Mouse (Mus musculus) neural tube, embryonic 15.5 days (tissue): ENCODE measurements at regions not wholly inside any gene's neighbourhood (a gene's known extent, or its start where the extent isn't known, plus 50 kb on each side); places are given as distances from the start of the nearest gene placed in this dataset.
A peak's percentile ranks its signal among the peaks of the same experiment; 100 is the strongest.

Source experiments
- ATAC-seq: fragments of 200-750 bp; cut with Nextera tagmentation; 2 replicates; pipeline ENCODE4 v1.8.0; 2017; ENCODE audit warnings: mild to moderate bottlenecking, moderate TSS enrichment, moderate library complexity; ENCODE audit not compliant: low FRiP score
- H3K27ac ChIP-seq: fragments of 300-500 bp; sonication (generic); replicated peaks from 2 replicates; pipeline ENCODE4 v1.5.1; 2015; ENCODE audit warnings: mild to moderate bottlenecking, inconsistent platforms
- H3K27me3 ChIP-seq: fragments of 300-500 bp; sonication (generic); replicated peaks from 2 replicates; pipeline ENCODE4 v1.6.1; 2015; ENCODE audit warnings: inconsistent platforms
- H3K36me3 ChIP-seq: fragments of 300-500 bp; sonication (generic); 2 replicates; pipeline ENCODE4 v1.6.1; 2015; ENCODE audit warnings: inconsistent platforms
- H3K4me1 ChIP-seq: fragments of 300-500 bp; sonication (generic); 2 replicates; pipeline ENCODE4 v1.6.1; 2015; ENCODE audit warnings: inconsistent platforms
- H3K4me2 ChIP-seq: fragments of 300-500 bp; sonication (generic); 2 replicates; pipeline ENCODE4 v1.6.1; 2015; ENCODE audit warnings: inconsistent platforms, mild to moderate bottlenecking, moderate library complexity
- H3K4me3 ChIP-seq: fragments of 300-500 bp; sonication (generic); replicated peaks from 2 replicates; pipeline ENCODE4 v1.5.1; 2015; ENCODE audit warnings: mild to moderate bottlenecking, inconsistent platforms
- H3K9ac ChIP-seq: fragments of 300-500 bp; sonication (generic); replicated peaks from 2 replicates; pipeline ENCODE4 v1.6.1; 2015; ENCODE audit warnings: mild to moderate bottlenecking, inconsistent platforms
- H3K9me3 ChIP-seq: fragments of 300-500 bp; sonication (generic); replicated peaks from 2 replicates; pipeline ENCODE4 v1.6.1; 2016; ENCODE audit warnings: inconsistent platforms
- WGBS: fragments of 180-500 bp; shearing (Covaris S2); methylation state at CpG from one replicate; pipeline ENCODE4 v1.1.7; 2015; ENCODE audit warnings: mixed read lengths; 5-methylcytosine and 5-hydroxymethylcytosine counted together

DNA sequence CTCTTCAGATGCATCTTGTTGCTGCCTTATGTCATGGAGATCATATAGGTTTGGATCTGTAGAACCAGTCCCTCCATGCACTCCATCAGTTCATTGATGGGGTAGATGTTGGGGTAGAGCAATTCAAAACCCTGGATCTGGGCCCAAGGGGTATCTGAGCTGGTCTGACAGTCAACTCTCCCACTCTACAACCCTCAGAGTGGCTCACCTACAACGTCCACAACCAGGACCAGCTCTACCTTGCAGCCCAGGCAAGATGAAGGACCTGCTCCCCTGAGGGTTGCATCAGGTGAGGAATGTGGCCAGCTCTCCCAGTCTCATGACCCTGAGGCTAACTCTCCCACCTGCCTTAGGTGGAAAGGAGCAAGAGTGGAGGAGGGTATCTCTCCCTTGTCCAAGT lies 256.9 kb downstream of the Foxa2 start:
- WGBS: 93% methylated on average over 1 of the region's 1 CpGs
- H3K4me2 ChIP-seq: no peak overlapping the region
- peak; percentile 55; the same call in 1 of the 2 replicates for ATAC-seq
- H3K36me3 ChIP-seq: no peaks in the 10 kb centered on the region
- H3K4me1 ChIP-seq: no peaks in the 10 kb centered on the region
- H3K4me3 ChIP-seq: no peak overlapping the region
- no peaks in the 10 kb centered on the region for H3K9me3 ChIP-seq
- 0 out of 2 replicates have a peak, but pooled peaks cover 2% of the 10 kb centered on the region for H3K27me3 ChIP-seq
- no peak overlapping the region for H3K27ac ChIP-seq
- H3K9ac ChIP-seq: no peak overlapping the region

DNA sequence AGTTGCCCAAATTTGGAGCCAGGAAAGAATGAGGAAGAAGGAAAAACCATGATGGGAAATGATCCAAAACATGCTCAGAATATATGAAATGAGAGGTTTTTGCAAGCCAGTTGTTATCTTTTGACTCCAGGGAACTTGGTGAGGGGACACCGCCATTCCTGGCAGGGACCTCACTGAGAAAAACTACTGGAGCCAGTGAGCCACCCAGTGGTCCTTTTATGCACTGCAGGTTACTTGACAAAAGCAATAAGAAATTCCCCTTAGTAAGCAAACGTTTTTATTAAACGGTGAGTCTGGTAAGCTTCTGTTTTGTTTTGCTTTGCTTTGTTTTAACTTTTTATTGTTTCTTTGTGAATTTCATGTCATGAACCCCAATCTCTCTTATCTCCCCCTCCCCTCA lies 257.5 kb downstream of the Foxa2 start:
- Histone ChIP-seq H3K4me1 (no peaks in the 10 kb centered on the region), H3K27ac (no peak overlapping the region), H3K9me3 (no peaks in the 10 kb centered on the region), H3K27me3 (0 out of 2 replicates have a peak, but pooled peaks cover 2% of the 10 kb centered on the region), H3K4me2 (no peak overlapping the region), H3K36me3 (no peaks in the 10 kb centered on the region), H3K9ac (no peak overlapping the region), H3K4me3 (no peak overlapping the region)
- WGBS: 9% methylated on average over 3 of the region's 3 CpGs
- ATAC-seq: 0 out of 2 replicates have a peak, but pooled peaks have one; percentile 65

DNA sequence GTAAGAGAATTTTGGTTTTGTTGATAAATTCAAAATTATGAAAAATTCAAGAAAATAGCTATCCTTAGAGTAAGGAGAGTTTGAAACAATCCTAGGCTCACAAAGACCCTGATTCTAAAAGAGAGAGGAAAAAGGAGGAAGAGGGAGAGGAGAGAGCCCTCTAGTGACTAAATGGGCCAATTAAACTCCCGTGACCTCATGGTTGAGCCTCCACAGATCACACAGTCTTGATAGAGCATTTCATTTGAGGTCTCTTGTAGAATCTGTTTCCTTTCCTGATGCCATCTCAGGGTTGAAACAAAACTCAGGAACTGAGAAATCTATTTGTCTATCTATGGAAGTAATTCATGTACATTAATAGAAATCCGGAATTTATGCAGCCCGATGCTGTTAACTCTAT lies 258.8 kb downstream of the Foxa2 start:
- H3K4me2 ChIP-seq: no peak overlapping the region
- 72% methylated on average over 3 of the region's 3 CpGs for WGBS
- 0 out of 2 replicates have a peak, but pooled peaks cover 2% of the 10 kb centered on the region for H3K27me3 ChIP-seq
- no peak overlapping the region for H3K27ac ChIP-seq
- no peaks in the 10 kb centered on the region for H3K36me3 ChIP-seq
- no peaks in the 10 kb centered on the region for H3K4me1 ChIP-seq
- no peak overlapping the region for H3K9ac ChIP-seq
- H3K9me3 ChIP-seq: no peaks in the 10 kb centered on the region
- no peak overlapping the region for H3K4me3 ChIP-seq
- no peak for ATAC-seq

DNA sequence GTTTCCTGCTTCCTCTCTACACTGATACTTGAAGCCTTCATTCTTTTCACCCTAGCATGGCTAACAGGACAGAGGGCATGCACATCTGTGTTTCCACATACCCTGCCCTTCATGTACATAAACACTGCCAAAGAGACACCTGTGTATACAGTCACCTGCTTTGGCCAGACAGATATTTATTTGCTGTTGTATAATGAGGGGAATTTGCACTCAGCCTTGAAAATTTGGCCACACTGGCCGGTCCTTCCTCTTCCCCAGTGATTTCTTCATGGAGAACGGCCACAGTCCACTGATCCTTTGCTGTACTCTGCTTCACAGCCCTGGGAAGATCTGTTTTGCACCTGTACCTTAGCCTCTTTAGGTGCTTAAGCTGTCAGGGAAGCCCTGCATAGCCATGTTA lies 264.3 kb downstream of the Foxa2 start:
- Histone ChIP-seq H3K4me2 (no peak overlapping the region), H3K4me3 (no peak overlapping the region), H3K9me3 (no peaks in the 10 kb centered on the region), H3K27me3 (peaks cover 4% of the 10 kb centered on the region; the same call in 1 of the 2 replicates), H3K27ac (no peak overlapping the region), H3K4me1 (no peaks in the 10 kb centered on the region), H3K36me3 (no peaks in the 10 kb centered on the region), H3K9ac (no peak overlapping the region)
- ATAC-seq: no peak
- WGBS: 82% methylated on average over 2 of the region's 2 CpGs

DNA sequence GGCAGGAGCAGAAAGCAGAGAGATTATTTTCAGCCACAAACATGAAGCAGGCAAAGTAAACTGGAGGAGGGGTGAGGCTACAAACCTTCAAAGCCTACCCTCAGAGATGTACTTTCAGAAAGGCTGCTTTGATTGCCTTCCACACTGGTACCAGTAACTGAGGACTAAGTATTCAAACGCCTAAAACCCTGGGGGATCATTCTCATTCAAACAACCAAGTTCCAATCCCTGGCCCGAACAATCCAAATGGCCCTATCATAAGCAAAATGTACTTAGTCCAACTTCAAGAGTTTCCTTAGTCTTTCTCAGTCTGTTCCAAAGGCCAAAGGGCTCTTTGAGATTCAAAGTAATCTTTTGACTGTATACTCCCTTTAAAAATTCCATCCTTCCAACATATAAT lies 270.5 kb downstream of the Foxa2 start:
- H3K9me3 ChIP-seq: no peaks in the 10 kb centered on the region
- 35% methylated on average over 2 of the region's 2 CpGs for WGBS
- no peaks in the 10 kb centered on the region for H3K27me3 ChIP-seq
- ATAC-seq: no peak
- H3K36me3 ChIP-seq: no peaks in the 10 kb centered on the region
- H3K4me2 ChIP-seq: no peak overlapping the region
- no peak overlapping the region for H3K27ac ChIP-seq
- no peak overlapping the region for H3K4me3 ChIP-seq
- H3K4me1 ChIP-seq: no peaks in the 10 kb centered on the region
- H3K9ac ChIP-seq: no peak overlapping the region

DNA sequence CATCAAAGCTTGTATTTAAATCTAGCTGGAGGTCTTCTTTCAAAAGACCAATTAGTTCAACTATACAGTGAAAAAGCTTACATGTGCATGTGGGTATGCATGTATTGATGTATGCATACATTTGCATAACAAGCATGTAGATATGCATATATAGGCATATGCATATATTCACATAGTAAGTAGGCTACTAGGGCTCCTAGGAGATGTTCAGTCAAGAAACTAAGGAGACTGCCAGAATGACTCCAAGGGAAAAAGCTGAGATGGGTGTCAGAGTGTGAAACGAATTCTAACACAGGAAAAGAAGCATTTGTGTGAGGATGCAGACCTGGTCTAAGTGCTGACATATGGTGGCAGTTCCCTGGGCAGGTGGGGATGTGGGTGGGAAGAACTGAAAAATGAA lies 274.2 kb downstream of the Foxa2 start:
- H3K4me1 ChIP-seq: no peaks in the 10 kb centered on the region
- H3K4me3 ChIP-seq: no peak overlapping the region
- H3K27me3 ChIP-seq: no peaks in the 10 kb centered on the region
- H3K9ac ChIP-seq: no peak overlapping the region
- ATAC-seq: no peak
- no peaks in the 10 kb centered on the region for H3K36me3 ChIP-seq
- H3K9me3 ChIP-seq: no peaks in the 10 kb centered on the region
- 72% methylated on average over 1 of the region's 1 CpGs for WGBS
- H3K27ac ChIP-seq: no peak overlapping the region
- no peak overlapping the region for H3K4me2 ChIP-seq

DNA sequence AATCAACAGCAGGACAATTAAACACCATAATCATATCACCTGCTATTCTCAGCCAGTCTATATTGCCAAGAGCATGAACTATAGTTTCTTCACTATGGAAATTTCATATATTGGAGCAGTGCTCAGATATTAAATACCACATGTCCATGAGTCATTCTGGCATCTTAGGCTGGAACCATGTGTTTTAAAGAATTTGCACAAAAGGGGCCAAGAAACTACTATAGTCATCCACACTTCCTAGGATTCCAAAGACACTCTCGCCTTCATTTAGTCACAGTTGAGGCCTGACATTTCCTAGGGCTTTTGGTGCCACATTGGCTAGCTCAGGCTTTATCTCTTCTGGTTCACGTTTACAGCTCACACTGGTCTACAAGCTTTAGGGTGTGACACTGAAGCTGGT lies 293.7 kb downstream of the Foxa2 start:
- Histone ChIP-seq H3K4me1 (no peaks in the 10 kb centered on the region), H3K27me3 (no peaks in the 10 kb centered on the region), H3K36me3 (no peaks in the 10 kb centered on the region), H3K4me3 (no peak overlapping the region), H3K9ac (no peak overlapping the region), H3K4me2 (no peak overlapping the region), H3K27ac (no peak overlapping the region), H3K9me3 (no peaks in the 10 kb centered on the region)
- no peak for ATAC-seq
- 75% methylated on average over 2 of the region's 2 CpGs for WGBS

DNA sequence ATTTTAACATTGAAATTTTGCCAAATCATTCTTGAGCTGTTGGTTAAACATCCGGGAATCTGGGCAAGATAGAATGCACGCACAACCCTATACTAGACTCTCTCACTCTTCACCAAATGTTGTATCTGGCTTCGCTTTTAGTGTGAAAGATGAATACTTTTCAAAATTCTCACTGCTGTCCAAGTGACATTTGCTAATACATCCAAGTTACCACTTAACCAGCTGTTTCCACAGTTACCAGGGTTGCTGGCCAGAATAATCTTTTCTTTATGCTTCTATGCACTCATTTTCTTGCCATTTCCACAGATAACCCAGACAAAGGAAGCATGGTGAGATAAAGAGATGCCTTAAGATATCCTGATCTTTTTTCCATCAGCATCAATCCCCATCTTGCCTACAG lies 294.9 kb downstream of the Foxa2 start:
- Histone ChIP-seq H3K4me1 (no peaks in the 10 kb centered on the region), H3K36me3 (no peaks in the 10 kb centered on the region), H3K27me3 (no peaks in the 10 kb centered on the region), H3K4me2 (no peak overlapping the region), H3K4me3 (no peak overlapping the region), H3K9ac (no peak overlapping the region), H3K9me3 (no peaks in the 10 kb centered on the region), H3K27ac (no peak overlapping the region)
- ATAC-seq: no peak
- WGBS: 92% methylated on average over 3 of the region's 3 CpGs

DNA sequence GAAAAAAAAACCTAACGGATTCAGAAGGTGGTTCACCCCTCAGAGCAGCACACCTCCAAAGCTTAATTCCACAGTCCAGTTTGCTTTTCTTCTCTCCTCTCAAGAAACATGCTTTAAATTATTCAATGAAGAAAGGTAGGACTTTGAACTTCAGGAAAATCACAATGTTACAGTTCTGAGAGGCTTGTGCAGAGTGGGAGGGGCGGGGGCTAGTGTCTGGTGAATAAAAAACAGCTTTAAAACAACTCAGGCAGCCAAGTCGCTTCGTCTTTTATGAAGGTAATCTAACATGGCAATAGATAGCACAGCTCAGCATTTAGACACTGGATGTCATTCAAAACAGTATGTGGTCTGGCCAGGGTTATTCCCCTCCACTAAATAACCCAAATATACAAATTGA lies 298.8 kb downstream of the Foxa2 start:
- Histone ChIP-seq H3K4me2 (no peak overlapping the region), H3K27me3 (no peaks in the 10 kb centered on the region), H3K4me1 (no peaks in the 10 kb centered on the region), H3K9ac (no peak overlapping the region), H3K4me3 (no peak overlapping the region), H3K36me3 (no peaks in the 10 kb centered on the region), H3K27ac (no peak overlapping the region), H3K9me3 (no peaks in the 10 kb centered on the region)
- ATAC-seq: no peak
- WGBS: 26% methylated on average over 4 of the region's 4 CpGs

DNA sequence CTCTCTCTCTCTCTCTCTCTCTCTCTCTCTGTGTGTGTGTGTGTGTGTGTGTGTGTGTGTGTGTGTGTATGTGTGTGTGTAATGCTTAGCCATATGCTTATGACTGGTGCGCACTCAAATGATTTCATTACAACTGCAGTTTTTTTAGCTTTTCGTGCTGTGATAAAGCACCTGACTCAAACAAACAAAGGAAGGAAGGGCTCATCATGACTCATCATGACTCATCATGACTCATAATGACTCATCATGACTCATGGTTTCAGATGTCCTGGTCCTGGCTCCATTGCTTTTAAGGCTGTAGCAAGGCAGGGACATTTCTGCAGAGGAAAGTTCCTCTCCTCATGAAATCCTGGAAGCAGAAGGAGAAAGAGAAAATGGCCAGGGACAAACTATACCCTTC lies 302.9 kb downstream of the Foxa2 start:
- Histone ChIP-seq H3K27me3 (no peaks in the 10 kb centered on the region), H3K4me2 (no peak overlapping the region), H3K4me3 (no peak overlapping the region), H3K9me3 (no peaks in the 10 kb centered on the region), H3K4me1 (no peaks in the 10 kb centered on the region), H3K9ac (no peak overlapping the region), H3K27ac (no peak overlapping the region), H3K36me3 (no peaks in the 10 kb centered on the region)
- no peak for ATAC-seq
- 84% methylated on average over 2 of the region's 2 CpGs for WGBS

DNA sequence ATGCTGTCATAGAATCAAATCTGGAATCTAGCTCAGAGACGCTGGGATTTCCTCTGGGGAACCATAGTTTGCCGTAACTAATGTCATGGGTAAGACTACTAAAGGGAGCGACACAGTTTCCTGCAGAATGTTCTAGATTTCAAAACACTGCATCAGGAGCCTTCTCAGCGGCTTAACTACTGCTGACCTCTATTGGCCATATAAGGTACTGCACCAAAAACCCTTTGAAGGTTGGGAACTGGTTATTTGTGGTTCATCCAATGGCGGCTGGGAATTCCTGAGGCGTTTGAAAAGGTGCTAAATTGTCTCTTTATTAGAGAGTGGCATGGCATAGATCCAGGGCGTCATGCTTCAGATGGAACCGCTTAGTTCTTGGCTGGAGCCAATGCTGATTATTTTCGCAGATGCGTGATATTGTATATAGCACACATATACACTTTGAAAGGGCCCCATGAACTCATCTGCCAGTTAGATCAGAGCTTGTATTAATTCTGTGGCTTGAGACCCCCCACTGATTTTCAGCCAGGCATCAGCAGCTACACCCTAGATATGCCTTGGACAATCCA lies 308.4 kb downstream of the Foxa2 start:
- Histone ChIP-seq H3K4me2 (no peak overlapping the region), H3K4me3 (no peak overlapping the region), H3K27me3 (no peaks in the 10 kb centered on the region), H3K27ac (no peak overlapping the region), H3K9ac (no peak overlapping the region), H3K36me3 (no peaks in the 10 kb centered on the region), H3K9me3 (no peaks in the 10 kb centered on the region), H3K4me1 (no peaks in the 10 kb centered on the region)
- ATAC-seq: peak; percentile 47; the same call in 1 of the 2 replicates
- WGBS: 39% methylated on average over 10 of the region's 10 CpGs

DNA sequence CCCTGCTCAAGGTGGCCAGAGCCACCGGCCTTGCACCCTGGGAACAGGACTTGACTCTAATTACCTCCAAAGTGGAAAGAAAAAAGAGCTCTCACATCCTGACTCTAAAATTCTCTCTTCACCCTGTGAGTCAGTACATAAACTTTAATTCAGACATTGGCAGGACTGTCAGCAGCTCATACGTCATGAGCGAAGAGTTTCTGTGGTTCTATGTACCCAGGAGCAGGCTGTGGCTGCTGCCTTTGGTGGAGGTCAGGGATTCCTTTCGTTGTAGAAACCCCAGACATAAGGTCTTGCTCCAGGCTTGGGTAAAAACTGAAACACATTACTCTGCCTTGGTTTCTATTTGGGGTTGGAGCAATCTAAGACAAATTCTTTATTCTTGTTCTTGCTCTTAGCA lies 319.4 kb downstream of the Foxa2 start:
- ATAC-seq: no peak
- Histone ChIP-seq H3K9ac (no peak overlapping the region), H3K4me3 (no peak overlapping the region), H3K4me2 (no peak overlapping the region), H3K27me3 (no peaks in the 10 kb centered on the region), H3K4me1 (no peaks in the 10 kb centered on the region), H3K9me3 (no peaks in the 10 kb centered on the region), H3K27ac (no peak overlapping the region), H3K36me3 (no peaks in the 10 kb centered on the region)
- 79% methylated on average over 4 of the region's 4 CpGs for WGBS

DNA sequence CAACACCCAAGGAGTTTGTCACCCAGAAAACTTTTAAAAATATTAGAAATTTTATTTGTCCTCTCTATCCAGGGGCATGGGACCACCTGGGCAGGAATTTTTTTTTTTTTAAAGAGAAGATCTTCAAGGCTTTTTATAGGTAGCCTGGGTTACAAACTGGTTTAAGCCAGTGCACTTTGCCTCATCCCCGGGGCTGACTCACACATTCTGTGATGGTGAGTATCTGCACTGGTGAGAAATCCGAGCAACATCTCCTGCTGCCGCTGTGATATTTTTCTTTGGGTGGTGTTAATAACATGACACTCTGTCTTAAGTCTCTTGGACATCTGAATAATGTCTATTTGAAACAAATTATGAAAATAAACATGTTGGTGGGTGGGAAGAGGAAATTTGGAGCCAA lies 327.8 kb downstream of the Foxa2 start:
- H3K4me3 ChIP-seq: no peak overlapping the region
- no peak for ATAC-seq
- no peaks in the 10 kb centered on the region for H3K4me1 ChIP-seq
- no peaks in the 10 kb centered on the region for H3K9me3 ChIP-seq
- 81% methylated on average over 3 of the region's 3 CpGs for WGBS
- no peak overlapping the region for H3K27ac ChIP-seq
- no peak overlapping the region for H3K9ac ChIP-seq
- H3K36me3 ChIP-seq: no peaks in the 10 kb centered on the region
- H3K27me3 ChIP-seq: no peaks in the 10 kb centered on the region
- no peak overlapping the region for H3K4me2 ChIP-seq
